Mouse (Mus musculus) spleen, postnatal 14 days (tissue): ENCODE data around the gene Stoml3.

ENCODE experiments used
- DNase-seq, 2 experiments: peaks; one replicate each; pipeline ENCODE4 v3.0.0; 2021 to 2022; ENCODE audit warnings: low spot score in 2 of 2

Gene Stoml3

GRCm38 (mm10) chr3:53478419-53479046, 9.9 kb upstream of the Stoml3 start:
- DNase-seq = no peak

GRCm38 (mm10) chr3:53483414-53484059, 4.9 kb upstream of the Stoml3 start:
- no peak for DNase-seq

- no peak for DNase-seq
Observed at GRCm38 (mm10) chr3:53486561-53486960, 1.9 kb upstream of the Stoml3 start.

GRCm38 (mm10) chr3:53486996-53487576, 1.4 kb upstream of the Stoml3 start:
- DNase-seq = no peak

GRCm38 (mm10) chr3:53498351-53498905, 10.0 kb downstream of the Stoml3 start:
- no peak for DNase-seq

GRCm38 (mm10) chr3:53502428-53502827, 14.0 kb downstream of the Stoml3 start:
- no peak for DNase-seq

GRCm38 (mm10) chr3:53513096-53513495, 24.6 kb downstream of the Stoml3 start:
- no peak for DNase-seq

- DNase-seq = no peak
Observed at GRCm38 (mm10) chr3:53514221-53515065, 26.0 kb downstream of the Stoml3 start.

GRCm38 (mm10) chr3:53522794-53523193, 34.3 kb downstream of the Stoml3 start:
- no peak for DNase-seq

GRCm38 (mm10) chr3:53525737-53526136, 37.3 kb downstream of the Stoml3 start:
- peak in 1 of 2 experiments; percentile 46 for DNase-seq

GRCm38 (mm10) chr3:53530305-53530704, 41.9 kb downstream of the Stoml3 start:
- DNase-seq = no peak

- DNase-seq = no peak
Observed at GRCm38 (mm10) chr3:53532091-53532490, 43.6 kb downstream of the Stoml3 start.

- no peak for DNase-seq
Observed at GRCm38 (mm10) chr3:53552691-53553090, 64.2 kb downstream of the Stoml3 start.

- no peak for DNase-seq
Observed at GRCm38 (mm10) chr3:53555031-53555952, 66.8 kb downstream of the Stoml3 start.

- DNase-seq = no peak
Observed at GRCm38 (mm10) chr3:53557388-53558214, 69.1 kb downstream of the Stoml3 start.
